Mouse (Mus musculus) myocyte (in vitro differentiated cells): ENCODE results near the gene Plxna4. TPM values are rescaled to one million over a fixed set of nuclear protein-coding genes. Genes with fewer than 3 reads are reported as not detected.

Source experiments
- H3K27me3 ChIP-seq: one replicate; pipeline ENCODE4 v1.6.1; 2011; ENCODE audit not compliant: control insufficient read depth, insufficient read depth, insufficient read length
- H3K36me3 ChIP-seq: one replicate; pipeline ENCODE4 v1.6.1; 2011; ENCODE audit not compliant: control insufficient read depth, insufficient read depth
- H3K4me2 ChIP-seq: one replicate; pipeline ENCODE4 v1.6.1; 2011; ENCODE audit warnings: low read depth, control low read depth
- H3K4me3 ChIP-seq: one replicate; pipeline ENCODE4 v1.5.1; 2011; ENCODE audit warnings: mild to moderate bottlenecking, control low read depth, moderate library complexity
- H3K79me2 ChIP-seq: one replicate; pipeline ENCODE4 v1.6.1; 2011; ENCODE audit not compliant: control insufficient read depth, insufficient read depth
- H3ac ChIP-seq: one replicate; pipeline ENCODE4 v1.6.1; 2011; ENCODE audit not compliant: control insufficient read depth, insufficient read length
- CEBPB ChIP-seq: IDR thresholded peaks from 2 replicates; pipeline ENCODE4 v1.6.1; 2011; ENCODE audit warnings: mild to moderate bottlenecking, moderate library complexity; ENCODE audit not compliant: poor library complexity, insufficient read depth, severe bottlenecking
- E2F4 ChIP-seq: IDR thresholded peaks from one replicate; pipeline ENCODE4 v1.6.1; 2011; ENCODE audit warnings: mild to moderate bottlenecking, control low read depth, moderate library complexity; ENCODE audit not compliant: insufficient read depth
- MAX ChIP-seq: IDR thresholded peaks from one replicate; pipeline ENCODE4 v1.6.1; 2011; ENCODE audit warnings: low read depth, mild to moderate bottlenecking, control low read depth
- MYOD1 ChIP-seq, 3 experiments: IDR thresholded peaks; one replicate each; pipeline ENCODE4 v1.6.1; 2011; ENCODE audit warnings: control low read depth in 2 of 3, low read depth in 2 of 3, mild to moderate bottlenecking in 2 of 3, moderate library complexity in 1 of 3; ENCODE audit not compliant: insufficient read length in 2 of 3, control insufficient read depth in 1 of 3
- MYOG ChIP-seq, 3 experiments: IDR thresholded peaks; one replicate each; pipeline ENCODE4 v1.6.1; 2011; ENCODE audit warnings: control low read depth in 2 of 3, low read depth in 2 of 3, mild to moderate bottlenecking in 2 of 3; ENCODE audit not compliant: insufficient read length in 2 of 3, control insufficient read depth in 1 of 3, insufficient read depth in 1 of 3
- POLR2A ChIP-seq: IDR thresholded peaks from one replicate; pipeline ENCODE4 v1.6.1; 2011; ENCODE audit warnings: low read depth, mild to moderate bottlenecking, control low read depth, moderate library complexity; ENCODE audit not compliant: insufficient read length
- POLR2AphosphoS2 ChIP-seq: IDR thresholded peaks from one replicate; pipeline ENCODE4 v1.6.1; 2011; ENCODE audit warnings: low read depth, control low read depth; ENCODE audit not compliant: insufficient read length
- REST ChIP-seq: IDR thresholded peaks from one replicate; pipeline ENCODE4 v1.6.1; 2011; ENCODE audit warnings: mild to moderate bottlenecking, control low read depth, moderate library complexity; ENCODE audit not compliant: insufficient read depth, insufficient read length
- SRF ChIP-seq: IDR thresholded peaks from one replicate; pipeline ENCODE4 v1.6.1; 2011; ENCODE audit warnings: low read depth; ENCODE audit not compliant: control insufficient read depth, insufficient read length
- TCF12 ChIP-seq: IDR thresholded peaks from one replicate; pipeline ENCODE4 v1.6.1; 2011; ENCODE audit warnings: mild to moderate bottlenecking, control low read depth; ENCODE audit not compliant: poor library complexity, insufficient read depth, severe bottlenecking
- TCF3 ChIP-seq: IDR thresholded peaks from one replicate; pipeline ENCODE4 v1.6.1; 2011; ENCODE audit warnings: low read depth, control low read depth; ENCODE audit not compliant: insufficient read length
- USF1 ChIP-seq: IDR thresholded peaks from one replicate; pipeline ENCODE4 v1.6.1; 2011; ENCODE audit warnings: low read depth, mild to moderate bottlenecking, control low read depth, moderate library complexity
- polyA plus RNA-seq: library from polyadenylated mRNA; unstranded; fragments of >200 nt; fragmentation: generic; extraction: Trizol; gene quantifications from one replicate; pipeline ENCODE4 v1.2.1, GENCODE M21; 2012; ENCODE audit warnings: missing spikeins

Plxna4 gene
- polyA plus RNA-seq, 1 experiment: 0.70 TPM

- TF ChIP-seq SRF: no peak
- no peak for TF ChIP-seq MAX
- no peak for TF ChIP-seq TCF3
- no peak for TF ChIP-seq USF1
- no peak for TF ChIP-seq TCF12
- TF ChIP-seq MYOD1 (IDR thresholded peaks at IDR 0.05; ENCODE audit: control insufficient read depth in 1 of 3, insufficient read length in 2 of 3, low read depth in 2 of 3): no peak
- no peak for TF ChIP-seq CEBPB
- no peak for TF ChIP-seq MYOG (IDR thresholded peaks at IDR 0.05; ENCODE audit: control insufficient read depth in 1 of 3, insufficient read depth in 1 of 3, insufficient read length in 2 of 3, low read depth in 2 of 3)
- no peak for TF ChIP-seq POLR2AphosphoS2
- no peak for TF ChIP-seq REST
- no peak overlapping the region for H3ac ChIP-seq
- H3K4me3 ChIP-seq: no peak overlapping the region
- H3K27me3 ChIP-seq: no peaks in the 10 kb centered on the region
- no peaks in the 10 kb centered on the region for H3K79me2 ChIP-seq
- H3K4me2 ChIP-seq: no peak overlapping the region
- H3K36me3 ChIP-seq: no peaks in the 10 kb centered on the region
These were observed 60.5 kb downstream of the Plxna4 start for GRCm38 (mm10) chr6:32527518-32527917.

DNA sequence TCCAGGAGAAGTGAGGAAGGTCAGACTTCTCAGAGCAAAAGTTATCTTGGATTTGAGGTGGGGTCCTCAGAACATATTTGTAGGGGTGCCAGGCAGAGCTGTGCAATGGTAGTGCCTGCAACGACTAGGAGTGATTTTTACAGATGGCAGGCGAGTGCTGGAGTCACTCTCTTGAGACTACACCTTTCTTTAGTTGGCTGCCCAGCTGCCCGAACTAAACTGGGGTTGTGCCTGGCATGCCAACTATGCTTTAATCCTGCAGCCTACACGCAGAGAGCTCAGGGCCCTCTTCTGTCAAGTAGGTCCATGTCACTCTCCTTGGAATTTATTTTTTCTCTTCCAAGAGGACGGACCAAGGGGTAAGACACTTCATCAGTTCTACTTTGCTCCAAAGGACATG lies 61.2 kb downstream of the Plxna4 start:
- H3K36me3 ChIP-seq: no peaks in the 10 kb centered on the region
- no peak overlapping the region for H3ac ChIP-seq
- no peak overlapping the region for H3K4me3 ChIP-seq
- no peak overlapping the region for H3K4me2 ChIP-seq
- TF ChIP-seq TCF12 (no peak), SRF (no peak), MYOG (IDR thresholded peaks at IDR 0.05; ENCODE audit: control insufficient read depth in 1 of 3, insufficient read depth in 1 of 3, insufficient read length in 2 of 3, low read depth in 2 of 3) (no peak), POLR2A (no peak), E2F4 (no peak), MAX (no peak), REST (no peak), MYOD1 (IDR thresholded peaks at IDR 0.05; ENCODE audit: control insufficient read depth in 1 of 3, insufficient read length in 2 of 3, low read depth in 2 of 3) (no peak), TCF3 (no peak), POLR2AphosphoS2 (no peak), USF1 (no peak), CEBPB (no peak)
- H3K27me3 ChIP-seq: no peaks in the 10 kb centered on the region
- no peaks in the 10 kb centered on the region for H3K79me2 ChIP-seq

GRCm38 (mm10) chr6:32520097-32520496 lies 67.9 kb downstream of the Plxna4 start:
- H3K79me2 ChIP-seq: no peaks in the 10 kb centered on the region
- TF ChIP-seq E2F4 (no peak), POLR2AphosphoS2 (no peak), POLR2A (no peak), USF1 (no peak), TCF12 (no peak), SRF (no peak), CEBPB (no peak), REST (no peak), MAX (no peak), MYOD1 (IDR thresholded peaks at IDR 0.05; ENCODE audit: control insufficient read depth in 1 of 3, insufficient read length in 2 of 3, low read depth in 2 of 3) (no peak)
- H3K4me3 ChIP-seq: no peak overlapping the region
- no peaks in the 10 kb centered on the region for H3K36me3 ChIP-seq
- H3K27me3 ChIP-seq: no peaks in the 10 kb centered on the region
- no peak overlapping the region for H3K4me2 ChIP-seq
- H3ac ChIP-seq: no peak overlapping the region

- TF ChIP-seq REST (no peak), MYOD1 (IDR thresholded peaks at IDR 0.05; ENCODE audit: control insufficient read depth in 1 of 3, insufficient read length in 2 of 3, low read depth in 2 of 3) (no peak), SRF (no peak), USF1 (no peak), CEBPB (no peak), MYOG (IDR thresholded peaks at IDR 0.05; ENCODE audit: control insufficient read depth in 1 of 3, insufficient read depth in 1 of 3, insufficient read length in 2 of 3, low read depth in 2 of 3) (no peak), POLR2AphosphoS2 (no peak), MAX (no peak), E2F4 (no peak), TCF12 (no peak)
- Histone ChIP-seq H3ac (no peak overlapping the region), H3K79me2 (no peaks in the 10 kb centered on the region), H3K27me3 (no peaks in the 10 kb centered on the region), H3K4me2 (no peak overlapping the region), H3K4me3 (no peak overlapping the region), H3K36me3 (no peaks in the 10 kb centered on the region)
These were observed 69.4 kb downstream of the Plxna4 start for GRCm38 (mm10) chr6:32518617-32519016.

- Histone ChIP-seq H3K4me2 (no peak overlapping the region), H3K36me3 (no peaks in the 10 kb centered on the region), H3K79me2 (no peaks in the 10 kb centered on the region), H3ac (no peak overlapping the region), H3K27me3 (no peaks in the 10 kb centered on the region), H3K4me3 (no peak overlapping the region)
- TF ChIP-seq TCF12: no peak
- TF ChIP-seq MYOD1 (IDR thresholded peaks at IDR 0.05; ENCODE audit: control insufficient read depth in 1 of 3, insufficient read length in 2 of 3, low read depth in 2 of 3): no peak
- no peak for TF ChIP-seq USF1
- TF ChIP-seq CEBPB: no peak
- no peak for TF ChIP-seq MYOG (IDR thresholded peaks at IDR 0.05; ENCODE audit: control insufficient read depth in 1 of 3, insufficient read depth in 1 of 3, insufficient read length in 2 of 3, low read depth in 2 of 3)
- TF ChIP-seq REST: no peak
- TF ChIP-seq POLR2AphosphoS2: no peak
- no peak for TF ChIP-seq SRF
- TF ChIP-seq POLR2A: no peak
- TF ChIP-seq E2F4: no peak
- no peak for TF ChIP-seq MAX
- no peak for TF ChIP-seq TCF3
These were observed 73.9 kb downstream of the Plxna4 start for GRCm38 (mm10) chr6:32514096-32514495.
